Mouse (Mus musculus): ENCODE measurements around the gene Teddm2. TPM values are rescaled to one million over a fixed set of nuclear protein-coding genes. Genes with fewer than 3 reads are reported as not detected.

Teddm2 gene
- polyA plus RNA-seq, 1 experiment: 0.08 TPM

DNA sequence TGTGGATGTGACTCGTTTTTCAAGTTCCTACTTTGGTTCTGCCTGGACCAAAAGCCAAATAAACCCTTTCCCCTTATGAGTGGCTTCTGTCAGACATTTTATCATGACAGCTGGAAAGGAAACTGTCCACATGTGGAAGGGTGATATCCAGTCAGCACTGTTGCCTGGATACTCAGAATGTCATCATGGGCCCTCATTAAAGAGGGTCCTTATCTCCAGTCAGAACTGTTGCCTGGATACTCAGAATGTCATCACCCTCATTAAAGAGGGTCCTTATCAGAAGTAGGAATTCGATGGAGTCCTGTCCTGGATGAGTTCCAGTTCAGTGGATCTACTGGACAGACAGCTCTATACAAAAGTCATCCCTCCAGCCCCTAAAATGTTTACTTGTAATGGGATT, 85.8 kb downstream of the Teddm2 start:
- Histone ChIP-seq H3K27me3 (ENCODE audit: control insufficient read depth) (no peaks in the 10 kb centered on the region), H3K4me3 (replicated peaks) (no peak overlapping the region), H3K9me3 (ENCODE audit: control insufficient read depth, low read length) (no peaks in the 10 kb centered on the region), H3K36me3 (ENCODE audit: control insufficient read depth) (no peaks in the 10 kb centered on the region), H3K4me1 (ENCODE audit: control insufficient read depth) (no peaks in the 10 kb centered on the region)
- TF ChIP-seq TAL1 (IDR thresholded peaks at IDR 0.05; ENCODE audit: low read length) (no peak), GATA1 (IDR thresholded peaks at IDR 0.05; ENCODE audit: low read length) (no peak)

GRCm38 (mm10) chr1:153807390-153807993, 92.5 kb downstream of the Teddm2 start:
- Histone ChIP-seq H3K4me3 (replicated peaks) (no peak overlapping the region), H3K27me3 (ENCODE audit: control insufficient read depth) (no peaks in the 10 kb centered on the region), H3K9me3 (ENCODE audit: control insufficient read depth, low read length) (no peaks in the 10 kb centered on the region), H3K36me3 (ENCODE audit: control insufficient read depth) (no peaks in the 10 kb centered on the region), H3K4me1 (ENCODE audit: control insufficient read depth) (no peaks in the 10 kb centered on the region)
- TF ChIP-seq GATA1 (IDR thresholded peaks at IDR 0.05; ENCODE audit: low read length): no peak
- no peak for TF ChIP-seq TAL1 (IDR thresholded peaks at IDR 0.05; ENCODE audit: low read length)

- H3K9me3 ChIP-seq (ENCODE audit: control insufficient read depth, low read length): no peaks in the 10 kb centered on the region
- TF ChIP-seq GATA1 (IDR thresholded peaks at IDR 0.05; ENCODE audit: low read length) (no peak), TAL1 (IDR thresholded peaks at IDR 0.05; ENCODE audit: low read length) (no peak)
- no peaks in the 10 kb centered on the region for H3K36me3 ChIP-seq (ENCODE audit: control insufficient read depth)
- no peak overlapping the region for H3K4me3 ChIP-seq (replicated peaks)
- no peaks in the 10 kb centered on the region for H3K27me3 ChIP-seq (ENCODE audit: control insufficient read depth)
- H3K4me1 ChIP-seq (ENCODE audit: control insufficient read depth): no peaks in the 10 kb centered on the region
These were observed 96.5 kb downstream of the Teddm2 start for GRCm38 (mm10) chr1:153803530-153803929.

GRCm38 (mm10) chr1:153802691-153803090, 97.3 kb downstream of the Teddm2 start:
- Histone ChIP-seq H3K4me1 (ENCODE audit: control insufficient read depth) (no peaks in the 10 kb centered on the region), H3K36me3 (ENCODE audit: control insufficient read depth) (no peaks in the 10 kb centered on the region), H3K4me3 (replicated peaks) (no peak overlapping the region), H3K9me3 (ENCODE audit: control insufficient read depth, low read length) (no peaks in the 10 kb centered on the region), H3K27me3 (ENCODE audit: control insufficient read depth) (no peaks in the 10 kb centered on the region)
- TF ChIP-seq TAL1 (IDR thresholded peaks at IDR 0.05; ENCODE audit: low read length) (no peak), GATA1 (IDR thresholded peaks at IDR 0.05; ENCODE audit: low read length) (no peak)

Other genes starting within 250 kb of the Teddm2 start
- not detected in 2 replicates for gene Rgs8, start 247.2 kb downstream of the Teddm2 start, polyA plus RNA-seq (2012)
- gene Rgs16, start 159.9 kb downstream of the Teddm2 start, polyA plus RNA-seq (2012): not detected in 2 replicates
- 0.71 and 1.4 TPM in 2 replicates for gene Rnasel, start 150.8 kb downstream of the Teddm2 start, polyA plus RNA-seq (2012)
- gene Rgsl1, start 56.1 kb downstream of the Teddm2 start, polyA plus RNA-seq (2012): not detected in 2 replicates
- not detected in 2 replicates for gene Teddm1b, start 25.9 kb downstream of the Teddm2 start, polyA plus RNA-seq (2012)
- gene Teddm1a, start 8.5 kb downstream of the Teddm2 start, polyA plus RNA-seq (2012): not detected in 2 replicates
- 13.8 and 16.9 TPM in 2 replicates for gene Glul, start 284 bp downstream of the Teddm2 start, polyA plus RNA-seq (2012)